Mouse (Mus musculus): ENCODE results near the gene Stx3. TPM values are rescaled to one million over a fixed set of nuclear protein-coding genes. Genes with fewer than 3 reads are reported as not detected.

The Stx3 gene
- polyA plus RNA-seq, 1 experiment from 2014 or later, result 17.9 TPM

DNA sequence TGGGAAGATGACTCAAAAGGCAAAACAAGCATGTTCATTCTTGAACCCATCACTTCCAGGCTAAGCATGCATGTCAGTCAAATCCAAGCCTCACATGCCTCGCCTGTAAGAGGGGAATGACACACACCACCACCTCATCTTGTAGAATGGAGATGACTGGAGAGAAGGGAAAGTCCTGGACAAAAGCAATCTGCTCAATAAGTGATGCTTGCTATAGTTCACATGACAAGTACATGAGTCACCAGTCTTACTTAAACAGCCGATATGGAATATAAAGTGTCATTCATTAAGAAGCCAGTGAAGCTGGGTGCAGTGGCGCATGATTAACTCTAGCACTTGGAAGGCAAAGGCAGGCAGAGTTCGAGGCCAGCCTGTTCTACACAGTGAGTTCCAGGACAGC is 6.1 kb downstream of the Stx3 start:
- no peak overlapping the region for H3K9ac ChIP-seq (ENCODE audit: low read length)
- TF ChIP-seq CTCF (IDR thresholded peaks at IDR 0.05; ENCODE audit: low read depth) (no peak), EP300 (optimal IDR thresholded peaks at IDR 0.05) (no peak)
- 38% methylated on average over 4 of the region's 4 CpGs for WGBS
- H3K9me3 ChIP-seq (ENCODE audit: control insufficient read depth, low read length), result no peaks in the 10 kb centered on the region
- H3K4me2 ChIP-seq (replicated peaks; ENCODE audit: low read depth), result no peak overlapping the region
- DNase-seq (ENCODE audit: low spot score) (no peak), ATAC-seq (ENCODE audit: low FRiP score, low TSS enrichment) (peak; percentile 50)
- no peaks in the 10 kb centered on the region for H3K36me3 ChIP-seq (ENCODE audit: control insufficient read depth, insufficient read depth, low read length)
- no peaks in the 10 kb centered on the region for H3K27me3 ChIP-seq (ENCODE audit: control insufficient read depth, insufficient read depth, low read length)
- H3K4me3 ChIP-seq (ENCODE audit: low read depth, low read length), result no peak overlapping the region
- H3K27ac ChIP-seq (replicated peaks), result peak overlapping the region; percentile 85; the same call in 1 of the 2 replicates
- peaks cover 9% of the 10 kb centered on the region; the same call in 1 of the 2 replicates for H3K4me1 ChIP-seq (replicated peaks; ENCODE audit: control insufficient read depth, insufficient read depth)

DNA sequence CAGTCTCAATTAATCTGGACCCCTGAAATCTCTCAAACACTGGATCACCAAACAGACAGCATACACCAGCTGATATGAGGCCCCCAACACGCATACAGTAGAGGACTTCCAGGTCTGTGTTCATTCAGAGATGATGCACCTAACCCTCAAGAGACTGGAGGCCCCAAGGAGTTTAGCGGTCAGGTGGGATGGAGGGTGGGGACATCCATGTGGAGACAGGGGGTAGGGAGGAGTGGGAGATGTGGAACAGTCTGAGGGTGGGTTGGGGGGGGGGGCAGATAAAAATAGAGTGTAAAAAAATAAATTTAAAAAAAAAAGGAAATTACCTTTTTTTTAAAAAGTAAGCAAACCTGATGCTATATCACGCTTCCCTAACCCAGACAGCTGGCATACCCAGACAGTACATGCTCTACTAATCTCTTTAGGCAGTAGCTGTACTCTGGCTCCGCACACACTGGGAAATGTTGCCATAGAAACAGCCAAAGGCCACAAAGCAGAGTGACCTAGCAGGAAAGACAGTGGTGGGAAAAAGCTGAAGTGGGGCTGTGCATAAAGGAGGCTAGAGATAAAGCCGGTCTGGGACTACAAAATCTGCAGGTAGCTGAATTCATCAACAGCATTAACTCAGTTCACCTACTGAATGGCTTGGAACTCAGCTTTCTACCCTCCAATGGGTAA is 7.4 kb downstream of the Stx3 start:
- H3K4me3 ChIP-seq (ENCODE audit: low read depth, low read length), result no peak overlapping the region
- H3K27me3 ChIP-seq (ENCODE audit: control insufficient read depth, insufficient read depth, low read length), result no peaks in the 10 kb centered on the region
- DNase-seq (ENCODE audit: low spot score) (no peak), ATAC-seq (ENCODE audit: low FRiP score, low TSS enrichment) (no peak)
- H3K27ac ChIP-seq (replicated peaks), result no peak overlapping the region
- no peak for TF ChIP-seq EP300 (optimal IDR thresholded peaks at IDR 0.05)
- no peak for TF ChIP-seq CTCF (IDR thresholded peaks at IDR 0.05; ENCODE audit: low read depth)
- no peaks in the 10 kb centered on the region for H3K9me3 ChIP-seq (ENCODE audit: control insufficient read depth, low read length)
- no peak overlapping the region for H3K9ac ChIP-seq (ENCODE audit: low read length)
- WGBS, result 54% methylated on average over 5 of the region's 5 CpGs
- peaks cover 9% of the 10 kb centered on the region; the same call in 1 of the 2 replicates for H3K4me1 ChIP-seq (replicated peaks; ENCODE audit: control insufficient read depth, insufficient read depth)
- H3K36me3 ChIP-seq (ENCODE audit: control insufficient read depth, insufficient read depth, low read length), result no peaks in the 10 kb centered on the region
- no peak overlapping the region for H3K4me2 ChIP-seq (replicated peaks; ENCODE audit: low read depth)

DNA sequence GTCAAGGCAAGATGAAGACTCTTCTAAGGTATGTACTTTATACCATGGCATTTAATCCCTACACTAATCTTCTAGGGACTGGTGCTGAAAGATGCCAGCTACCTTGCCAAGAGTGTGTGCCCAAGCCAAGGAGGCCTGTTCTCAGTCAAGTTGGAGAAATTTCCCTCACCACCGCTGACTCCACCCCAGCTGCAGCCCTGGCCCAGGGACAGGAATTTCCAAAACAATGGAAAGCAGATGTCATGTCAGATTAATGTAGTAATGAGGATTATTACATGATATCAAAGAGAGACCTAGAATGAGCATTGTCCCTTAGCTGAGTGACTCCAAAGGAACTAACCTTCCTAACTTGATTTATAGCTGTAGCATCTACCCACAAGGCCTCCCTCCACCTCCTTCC is 8.3 kb downstream of the Stx3 start:
- peaks cover 9% of the 10 kb centered on the region; the same call in 1 of the 2 replicates for H3K4me1 ChIP-seq (replicated peaks; ENCODE audit: control insufficient read depth, insufficient read depth)
- no peak overlapping the region for H3K4me3 ChIP-seq (ENCODE audit: low read depth, low read length)
- H3K9ac ChIP-seq (ENCODE audit: low read length), result no peak overlapping the region
- TF ChIP-seq EP300 (optimal IDR thresholded peaks at IDR 0.05) (no peak), CTCF (IDR thresholded peaks at IDR 0.05; ENCODE audit: low read depth) (no peak)
- no peak overlapping the region for H3K4me2 ChIP-seq (replicated peaks; ENCODE audit: low read depth)
- WGBS, result 48% methylated on average over 1 of the region's 1 CpGs
- H3K36me3 ChIP-seq (ENCODE audit: control insufficient read depth, insufficient read depth, low read length), result no peaks in the 10 kb centered on the region
- H3K9me3 ChIP-seq (ENCODE audit: control insufficient read depth, low read length), result no peaks in the 10 kb centered on the region
- DNase-seq (ENCODE audit: low spot score) (no peak), ATAC-seq (ENCODE audit: low FRiP score, low TSS enrichment) (no peak)
- H3K27me3 ChIP-seq (ENCODE audit: control insufficient read depth, insufficient read depth, low read length), result no peaks in the 10 kb centered on the region
- no peak overlapping the region for H3K27ac ChIP-seq (replicated peaks)

GRCm38 (mm10) chr19:11810003-11810758 is 9.0 kb downstream of the Stx3 start:
- 52% methylated on average over 5 of the region's 5 CpGs for WGBS
- Histone ChIP-seq H3K27ac (replicated peaks) (no peak overlapping the region), H3K9ac (ENCODE audit: low read length) (no peak overlapping the region), H3K4me3 (ENCODE audit: low read depth, low read length) (no peak overlapping the region), H3K9me3 (ENCODE audit: control insufficient read depth, low read length) (no peaks in the 10 kb centered on the region), H3K4me2 (replicated peaks; ENCODE audit: low read depth) (no peak overlapping the region), H3K27me3 (ENCODE audit: control insufficient read depth, insufficient read depth, low read length) (no peaks in the 10 kb centered on the region), H3K4me1 (replicated peaks; ENCODE audit: control insufficient read depth, insufficient read depth) (peaks cover 9% of the 10 kb centered on the region; the same call in 1 of the 2 replicates), H3K36me3 (ENCODE audit: control insufficient read depth, insufficient read depth, low read length) (no peaks in the 10 kb centered on the region)
- no peak for TF ChIP-seq EP300 (optimal IDR thresholded peaks at IDR 0.05)
- TF ChIP-seq CTCF (IDR thresholded peaks at IDR 0.05; ENCODE audit: low read depth), result no peak
- DNase-seq (ENCODE audit: low spot score) (no peak), ATAC-seq (ENCODE audit: low FRiP score, low TSS enrichment) (no peak)

DNA sequence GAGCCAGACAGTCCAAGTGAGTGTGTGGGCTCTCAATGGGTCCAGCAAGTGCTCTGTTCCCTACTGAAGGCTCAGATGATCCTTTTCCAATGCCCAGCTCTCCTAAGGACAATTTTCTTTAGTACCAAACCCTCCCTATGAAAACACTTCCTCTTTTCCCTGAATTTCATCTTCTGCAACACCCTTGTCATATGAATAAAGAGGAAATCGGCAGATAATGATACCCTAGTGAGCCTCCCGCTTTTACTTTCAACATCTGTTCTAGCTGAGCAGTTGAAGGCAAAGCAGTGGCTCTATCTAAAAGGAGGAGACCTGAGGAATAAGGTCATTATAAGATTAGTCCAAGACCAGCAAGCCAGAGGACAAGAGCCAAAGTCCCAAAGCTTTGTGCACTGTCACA is 10.8 kb downstream of the Stx3 start:
- Histone ChIP-seq H3K4me3 (ENCODE audit: low read depth, low read length) (no peak overlapping the region), H3K27me3 (ENCODE audit: control insufficient read depth, insufficient read depth, low read length) (no peaks in the 10 kb centered on the region), H3K9ac (ENCODE audit: low read length) (no peak overlapping the region), H3K9me3 (ENCODE audit: control insufficient read depth, low read length) (no peaks in the 10 kb centered on the region), H3K27ac (replicated peaks) (no peak overlapping the region), H3K4me1 (replicated peaks; ENCODE audit: control insufficient read depth, insufficient read depth) (peaks cover 7% of the 10 kb centered on the region; the same call in 1 of the 2 replicates), H3K36me3 (ENCODE audit: control insufficient read depth, insufficient read depth, low read length) (no peaks in the 10 kb centered on the region), H3K4me2 (replicated peaks; ENCODE audit: low read depth) (no peak overlapping the region)
- 83% methylated on average over 2 of the region's 2 CpGs for WGBS
- TF ChIP-seq EP300 (optimal IDR thresholded peaks at IDR 0.05), result no peak
- TF ChIP-seq CTCF (IDR thresholded peaks at IDR 0.05; ENCODE audit: low read depth), result no peak
- DNase-seq (ENCODE audit: low spot score) (no peak), ATAC-seq (ENCODE audit: low FRiP score, low TSS enrichment) (no peak)

DNA sequence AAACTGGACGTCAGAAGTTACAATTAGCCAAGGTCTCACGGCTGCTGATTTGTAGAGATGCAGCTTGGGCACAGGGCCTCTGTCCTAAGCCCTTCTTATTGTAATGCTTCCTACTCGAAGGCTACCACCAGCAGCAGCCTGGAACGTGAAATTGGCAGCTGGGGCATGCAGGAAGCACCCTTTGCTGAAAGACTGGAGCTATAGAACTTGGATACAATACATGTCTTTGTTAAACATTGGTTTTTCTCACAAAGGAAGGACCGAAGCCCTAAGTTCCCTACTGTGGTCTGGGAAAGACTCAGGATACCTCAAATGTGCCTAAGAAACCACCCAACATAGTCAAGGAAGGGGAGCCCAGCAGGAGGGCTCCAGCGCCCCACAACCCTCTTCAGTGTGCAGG is 11.4 kb downstream of the Stx3 start:
- 68% methylated on average over 6 of the region's 6 CpGs for WGBS
- H3K27ac ChIP-seq (replicated peaks), result no peak overlapping the region
- no peaks in the 10 kb centered on the region for H3K9me3 ChIP-seq (ENCODE audit: control insufficient read depth, low read length)
- H3K4me2 ChIP-seq (replicated peaks; ENCODE audit: low read depth), result no peak overlapping the region
- DNase-seq (ENCODE audit: low spot score) (no peak), ATAC-seq (ENCODE audit: low FRiP score, low TSS enrichment) (no peak)
- H3K4me3 ChIP-seq (ENCODE audit: low read depth, low read length), result no peak overlapping the region
- H3K4me1 ChIP-seq (replicated peaks; ENCODE audit: control insufficient read depth, insufficient read depth), result peaks cover 4% of the 10 kb centered on the region; the same call in 1 of the 2 replicates
- H3K36me3 ChIP-seq (ENCODE audit: control insufficient read depth, insufficient read depth, low read length), result no peaks in the 10 kb centered on the region
- no peaks in the 10 kb centered on the region for H3K27me3 ChIP-seq (ENCODE audit: control insufficient read depth, insufficient read depth, low read length)
- H3K9ac ChIP-seq (ENCODE audit: low read length), result no peak overlapping the region
- TF ChIP-seq EP300 (optimal IDR thresholded peaks at IDR 0.05) (no peak), CTCF (IDR thresholded peaks at IDR 0.05; ENCODE audit: low read depth) (no peak)
